Mouse (Mus musculus): ENCODE data around the gene Gm28230. TPM values are rescaled to one million over a fixed set of nuclear protein-coding genes. Genes with fewer than 3 reads are reported as not detected.
A peak's percentile ranks its signal among the peaks of the same experiment; 100 is the strongest.

Gm28230 gene
- polyA plus RNA-seq, 1 experiment from 2014 or later = not detected

- Histone ChIP-seq H3K9ac (ENCODE audit: low read length) (no peak overlapping the region), H3K27me3 (ENCODE audit: control insufficient read depth, insufficient read depth, low read length) (peaks cover 92% of the 10 kb centered on the region), H3K4me3 (ENCODE audit: control insufficient read depth in 1 of 2, insufficient read depth in 1 of 2, low read depth in 1 of 2, low read length in 2 of 2) (0 out of 4 replicates have a peak overlapping the region, but pooled peaks of 1 of the 2 experiments have one; percentile 50), H3K4me1 (ENCODE audit: control insufficient read depth in 2 of 2, insufficient read depth in 2 of 2, low read length in 2 of 2) (peaks cover 2 to 18% of the 10 kb centered on the region in 2 experiments), H3K27ac (replicated peaks in 1 of 2; ENCODE audit: control insufficient read depth in 1 of 2, insufficient read depth in 1 of 2, low read depth in 2 of 2, low read length in 2 of 2) (no peak overlapping the region), H3K36me3 (ENCODE audit: control insufficient read depth, insufficient read depth, low read length) (no peaks in the 10 kb centered on the region), H3K9me3 (ENCODE audit: control insufficient read depth, low read length) (no peaks in the 10 kb centered on the region), H3K4me2 (ENCODE audit: low read length) (peak overlapping the region; percentile 92)
- ATAC-seq (ENCODE audit: insufficient number of reproducible peaks, insufficient read depth, low FRiP score, low read depth) = no peak
- 5% methylated on average over 13 of the region's 13 CpGs for WGBS
Measured at GRCm38 (mm10) chr2:74761941-74762340, 35.4 kb downstream of the Gm28230 start.

DNA sequence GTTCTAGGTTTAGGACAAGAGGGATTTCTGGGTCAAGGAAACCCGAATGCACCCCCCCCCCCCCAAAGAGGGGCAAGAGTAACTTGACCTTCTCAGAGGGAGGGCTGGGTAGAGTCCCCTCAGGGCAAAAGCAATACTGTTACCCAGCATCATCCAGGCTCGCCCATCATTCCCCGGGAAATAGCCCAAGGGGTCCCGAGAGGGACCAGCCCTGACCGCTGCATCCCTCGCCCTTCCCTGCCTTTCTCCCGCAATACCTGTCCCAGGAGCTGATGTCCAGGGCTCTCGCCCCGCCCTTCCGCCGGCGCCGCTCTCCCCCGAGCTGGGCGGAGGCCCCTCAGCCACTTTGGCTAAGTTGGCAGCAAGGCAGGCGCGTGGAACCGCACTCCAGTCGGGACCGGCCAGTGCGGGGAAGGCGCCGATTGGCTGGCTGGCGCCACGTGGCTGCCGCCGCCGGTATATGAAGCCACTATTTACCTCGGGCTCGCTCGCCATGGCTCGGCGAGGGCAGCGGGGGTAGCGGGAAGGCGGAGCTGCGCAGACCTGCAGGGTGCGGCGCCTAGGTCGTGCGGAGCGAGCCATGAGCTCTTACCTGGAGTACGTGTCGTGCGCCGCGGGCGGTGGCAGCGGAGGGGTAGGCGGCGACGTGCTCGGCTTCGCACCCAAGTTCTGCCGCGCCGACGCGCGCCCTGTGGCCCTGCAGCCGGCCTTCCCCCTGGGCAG, 36.2 kb downstream of the Gm28230 start, which contains the start of gene Hoxd1:
TSS of gene Hoxd1 (plus strand) at position 459 of the 723 bp plus-strand sequence.
- Histone ChIP-seq H3K27ac (replicated peaks in 1 of 2; ENCODE audit: control insufficient read depth in 1 of 2, insufficient read depth in 1 of 2, low read depth in 2 of 2, low read length in 2 of 2) (no peak within 1 kb of the TSS), H3K4me2 (ENCODE audit: low read length) (peak within 1 kb of the TSS; percentile 92), H3K36me3 (ENCODE audit: control insufficient read depth, insufficient read depth, low read length) (no peaks in the 10 kb centered on the region), H3K4me3 (ENCODE audit: control insufficient read depth in 1 of 2, insufficient read depth in 1 of 2, low read depth in 1 of 2, low read length in 2 of 2) (peak within 1 kb of the TSS; percentile 38 to 50), H3K27me3 (ENCODE audit: control insufficient read depth, insufficient read depth, low read length) (peaks cover 88% of the 10 kb centered on the region), H3K4me1 (ENCODE audit: control insufficient read depth in 2 of 2, insufficient read depth in 2 of 2, low read length in 2 of 2) (peaks cover 2 to 18% of the 10 kb centered on the region in 2 experiments), H3K9ac (ENCODE audit: low read length) (no peak within 1 kb of the TSS), H3K9me3 (ENCODE audit: control insufficient read depth, low read length) (no peaks in the 10 kb centered on the region)
- no peak for ATAC-seq (ENCODE audit: insufficient number of reproducible peaks, insufficient read depth, low FRiP score, low read depth)
- under 1% methylated on average over 61 of the region's 61 CpGs for WGBS

GRCm38 (mm10) chr2:74763245-74763735, 36.8 kb downstream of the Gm28230 start:
- 2% methylated on average over 42 of the region's 53 CpGs for WGBS
- Histone ChIP-seq H3K27ac (replicated peaks in 1 of 2; ENCODE audit: control insufficient read depth in 1 of 2, insufficient read depth in 1 of 2, low read depth in 2 of 2, low read length in 2 of 2) (no peak overlapping the region), H3K9ac (ENCODE audit: low read length) (no peak overlapping the region)

GRCm38 (mm10) chr2:74763976-74764375, 37.4 kb downstream of the Gm28230 start:
- 47% methylated on average over 10 of the region's 10 CpGs for WGBS
- Histone ChIP-seq H3K4me1 (ENCODE audit: control insufficient read depth in 2 of 2, insufficient read depth in 2 of 2, low read length in 2 of 2) (peaks cover 2 to 18% of the 10 kb centered on the region in 2 experiments), H3K4me2 (ENCODE audit: low read length) (no peak overlapping the region), H3K27ac (replicated peaks in 1 of 2; ENCODE audit: control insufficient read depth in 1 of 2, insufficient read depth in 1 of 2, low read depth in 2 of 2, low read length in 2 of 2) (no peak overlapping the region), H3K36me3 (ENCODE audit: control insufficient read depth, insufficient read depth, low read length) (no peaks in the 10 kb centered on the region), H3K27me3 (ENCODE audit: control insufficient read depth, insufficient read depth, low read length) (peaks cover 77% of the 10 kb centered on the region), H3K9me3 (ENCODE audit: control insufficient read depth, low read length) (no peaks in the 10 kb centered on the region), H3K4me3 (ENCODE audit: control insufficient read depth in 1 of 2, insufficient read depth in 1 of 2, low read depth in 1 of 2, low read length in 2 of 2) (0 out of 4 replicates have a peak overlapping the region, but pooled peaks of 1 of the 2 experiments have one; percentile 50), H3K9ac (ENCODE audit: low read length) (no peak overlapping the region)
- ATAC-seq (ENCODE audit: insufficient number of reproducible peaks, insufficient read depth, low FRiP score, low read depth) = no peak

More at GRCm38 (mm10) chr2:74763245-74763735, 36.8 kb downstream of the Gm28230 start:
- H3K4me3 ChIP-seq (ENCODE audit: control insufficient read depth in 1 of 2, insufficient read depth in 1 of 2, low read depth in 1 of 2, low read length in 2 of 2) = peak overlapping the region; percentile 38 to 50
- peaks cover 82% of the 10 kb centered on the region for H3K27me3 ChIP-seq (ENCODE audit: control insufficient read depth, insufficient read depth, low read length)
- peak overlapping the region; percentile 92 for H3K4me2 ChIP-seq (ENCODE audit: low read length)
- H3K4me1 ChIP-seq (ENCODE audit: control insufficient read depth in 2 of 2, insufficient read depth in 2 of 2, low read length in 2 of 2) = peaks cover 2 to 18% of the 10 kb centered on the region in 2 experiments
- no peaks in the 10 kb centered on the region for H3K36me3 ChIP-seq (ENCODE audit: control insufficient read depth, insufficient read depth, low read length)
- no peaks in the 10 kb centered on the region for H3K9me3 ChIP-seq (ENCODE audit: control insufficient read depth, low read length)
- ATAC-seq (ENCODE audit: insufficient number of reproducible peaks, insufficient read depth, low FRiP score, low read depth) = no peak

DNA sequence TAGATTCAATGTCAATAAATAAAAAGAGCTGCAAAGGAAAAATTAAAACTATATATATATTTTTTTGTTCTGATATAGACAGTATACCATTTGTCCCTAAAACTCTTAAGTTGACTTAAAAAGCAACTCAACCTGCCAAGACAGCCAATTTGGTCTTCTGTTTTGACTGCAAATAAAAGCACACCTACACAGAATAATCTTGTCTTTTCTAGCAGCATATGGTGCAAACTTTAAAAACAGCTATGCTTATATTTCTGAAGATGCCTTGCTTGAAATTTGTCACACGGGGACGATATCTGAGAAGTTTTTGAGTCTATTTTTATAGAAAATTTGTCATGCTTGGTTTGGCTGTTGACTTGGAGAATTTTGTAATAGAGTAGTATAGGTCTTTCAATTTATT, 47.8 kb downstream of the Gm28230 start:
- Histone ChIP-seq H3K4me3 (ENCODE audit: control insufficient read depth in 1 of 2, insufficient read depth in 1 of 2, low read depth in 1 of 2, low read length in 2 of 2) (no peak overlapping the region), H3K9ac (ENCODE audit: low read length) (no peak overlapping the region), H3K9me3 (ENCODE audit: control insufficient read depth, low read length) (no peaks in the 10 kb centered on the region), H3K4me2 (ENCODE audit: low read length) (no peak overlapping the region), H3K36me3 (ENCODE audit: control insufficient read depth, insufficient read depth, low read length) (no peaks in the 10 kb centered on the region), H3K27ac (replicated peaks in 1 of 2; ENCODE audit: control insufficient read depth in 1 of 2, insufficient read depth in 1 of 2, low read depth in 2 of 2, low read length in 2 of 2) (no peak overlapping the region), H3K4me1 (ENCODE audit: control insufficient read depth in 2 of 2, insufficient read depth in 2 of 2, low read length in 2 of 2) (no peaks in the 10 kb centered on the region), H3K27me3 (ENCODE audit: control insufficient read depth, insufficient read depth, low read length) (0 out of 2 replicates have a peak, but pooled peaks cover 4% of the 10 kb centered on the region)
- no peak for ATAC-seq (ENCODE audit: insufficient number of reproducible peaks, insufficient read depth, low FRiP score, low read depth)
- 70% methylated on average over 2 of the region's 2 CpGs for WGBS

GRCm38 (mm10) chr2:74777536-74778275, 51.2 kb downstream of the Gm28230 start:
- no peaks in the 10 kb centered on the region for H3K36me3 ChIP-seq (ENCODE audit: control insufficient read depth, insufficient read depth, low read length)
- no peak for ATAC-seq (ENCODE audit: insufficient number of reproducible peaks, insufficient read depth, low FRiP score, low read depth)
- no peak overlapping the region for H3K9ac ChIP-seq (ENCODE audit: low read length)
- H3K4me2 ChIP-seq (ENCODE audit: low read length) = no peak overlapping the region
- no peaks in the 10 kb centered on the region for H3K9me3 ChIP-seq (ENCODE audit: control insufficient read depth, low read length)
- H3K27me3 ChIP-seq (ENCODE audit: control insufficient read depth, insufficient read depth, low read length) = no peaks in the 10 kb centered on the region
- 67% methylated on average over 13 of the region's 13 CpGs for WGBS
- H3K27ac ChIP-seq (replicated peaks in 1 of 2; ENCODE audit: control insufficient read depth in 1 of 2, insufficient read depth in 1 of 2, low read depth in 2 of 2, low read length in 2 of 2) = no peak overlapping the region
- no peaks in the 10 kb centered on the region for H3K4me1 ChIP-seq (ENCODE audit: control insufficient read depth in 2 of 2, insufficient read depth in 2 of 2, low read length in 2 of 2)
- H3K4me3 ChIP-seq (ENCODE audit: control insufficient read depth in 1 of 2, insufficient read depth in 1 of 2, low read depth in 1 of 2, low read length in 2 of 2) = no peak overlapping the region

GRCm38 (mm10) chr2:74781386-74781785, 54.9 kb downstream of the Gm28230 start:
- Histone ChIP-seq H3K36me3 (ENCODE audit: control insufficient read depth, insufficient read depth, low read length) (no peaks in the 10 kb centered on the region), H3K27ac (replicated peaks in 1 of 2; ENCODE audit: control insufficient read depth in 1 of 2, insufficient read depth in 1 of 2, low read depth in 2 of 2, low read length in 2 of 2) (no peak overlapping the region), H3K4me2 (ENCODE audit: low read length) (no peak overlapping the region), H3K27me3 (ENCODE audit: control insufficient read depth, insufficient read depth, low read length) (no peaks in the 10 kb centered on the region), H3K4me3 (ENCODE audit: control insufficient read depth in 1 of 2, insufficient read depth in 1 of 2, low read depth in 1 of 2, low read length in 2 of 2) (no peak overlapping the region), H3K9me3 (ENCODE audit: control insufficient read depth, low read length) (no peaks in the 10 kb centered on the region), H3K4me1 (ENCODE audit: control insufficient read depth in 2 of 2, insufficient read depth in 2 of 2, low read length in 2 of 2) (no peaks in the 10 kb centered on the region), H3K9ac (ENCODE audit: low read length) (no peak overlapping the region)
- 66% methylated on average over 5 of the region's 5 CpGs for WGBS
- ATAC-seq (ENCODE audit: insufficient number of reproducible peaks, insufficient read depth, low FRiP score, low read depth) = no peak
